Mouse (Mus musculus) heart, embryonic 15.5 days (tissue): Measurements from ENCODE around the gene Mgmt. TPM values are rescaled to one million over a fixed set of nuclear protein-coding genes. Genes with fewer than 3 reads are reported as not detected.

Experiments used
- ATAC-seq: fragments of 200-750 bp; cut with Nextera tagmentation; replicated peaks from 2 replicates; pipeline ENCODE4 v1.8.0; 2017; ENCODE audit warnings: low read depth, moderate TSS enrichment; ENCODE audit not compliant: insufficient number of reproducible peaks, insufficient read depth, low FRiP score
- H3K27ac ChIP-seq: fragments of 300-500 bp; sonication (generic); 2 replicates; pipeline ENCODE4 v1.5.1; 2015; ENCODE audit warnings: mild to moderate bottlenecking, inconsistent platforms
- H3K27me3 ChIP-seq: fragments of 300-500 bp; sonication (generic); 2 replicates; pipeline ENCODE4 v1.6.1; 2015; ENCODE audit warnings: inconsistent platforms
- H3K36me3 ChIP-seq: fragments of 300-500 bp; sonication (generic); 2 replicates; pipeline ENCODE4 v1.6.1; 2015; ENCODE audit warnings: mild to moderate bottlenecking, inconsistent platforms
- H3K4me1 ChIP-seq: fragments of 300-500 bp; sonication (generic); replicated peaks from 2 replicates; pipeline ENCODE4 v1.6.1; 2015; ENCODE audit warnings: inconsistent platforms
- H3K4me2 ChIP-seq: fragments of 300-500 bp; sonication (generic); 2 replicates; pipeline ENCODE4 v1.6.1; 2015; ENCODE audit warnings: inconsistent platforms, mild to moderate bottlenecking, moderate library complexity
- H3K4me3 ChIP-seq: fragments of 300-500 bp; sonication (generic); 2 replicates; pipeline ENCODE4 v1.5.1; 2015; ENCODE audit warnings: mild to moderate bottlenecking, inconsistent platforms
- H3K9ac ChIP-seq: fragments of 300-500 bp; sonication (generic); 2 replicates; pipeline ENCODE4 v1.6.1; 2015; ENCODE audit warnings: mild to moderate bottlenecking, inconsistent platforms
- H3K9me3 ChIP-seq: fragments of 300-500 bp; sonication (generic); replicated peaks from 2 replicates; pipeline ENCODE4 v1.6.1; 2016; ENCODE audit warnings: inconsistent platforms
- WGBS: fragments of 180-500 bp; shearing (Covaris S2); methylation state at CpG from one replicate; pipeline ENCODE4 v1.1.7; 2015; ENCODE audit warnings: mixed read lengths; 5-methylcytosine and 5-hydroxymethylcytosine counted together
- polyA plus RNA-seq: library from polyadenylated mRNA; unstranded; fragments of >200 nt; fragmentation: Nextera tagmentation; extraction: Ambion mirVana; gene quantifications from 2 replicates; pipeline ENCODE4 v1.2.1, GENCODE M21; 2015

Gene Mgmt
- polyA plus RNA-seq, 1 experiment from 2014 or later: 6.3 TPM

- Histone ChIP-seq H3K9ac (no peak overlapping the region), H3K4me2 (no peak overlapping the region), H3K4me1 (no peaks in the 10 kb centered on the region), H3K27me3 (no peaks in the 10 kb centered on the region), H3K27ac (no peak overlapping the region), H3K9me3 (no peaks in the 10 kb centered on the region), H3K4me3 (no peak overlapping the region), H3K36me3 (no peaks in the 10 kb centered on the region)
- no peak for ATAC-seq
- WGBS: 58% methylated on average over 9 of the region's 9 CpGs
Observed at GRCm38 (mm10) chr7:137172278-137172677, 277.9 kb downstream of the Mgmt start.
